Mouse (Mus musculus) erythroblast, embryonic 14.5 days (primary cell): ENCODE results near the gene Tcf23.

ENCODE experiments used
- GATA1 ChIP-seq: IDR thresholded peaks from 2 replicates; pipeline ENCODE4 v1.6.1; 2012; ENCODE audit warnings: low read length, inconsistent platforms, mixed read lengths
- TAL1 ChIP-seq: IDR thresholded peaks from 3 replicates; pipeline ENCODE4 v1.6.1; 2012; ENCODE audit warnings: low read length, inconsistent platforms, mixed read lengths

DNA sequence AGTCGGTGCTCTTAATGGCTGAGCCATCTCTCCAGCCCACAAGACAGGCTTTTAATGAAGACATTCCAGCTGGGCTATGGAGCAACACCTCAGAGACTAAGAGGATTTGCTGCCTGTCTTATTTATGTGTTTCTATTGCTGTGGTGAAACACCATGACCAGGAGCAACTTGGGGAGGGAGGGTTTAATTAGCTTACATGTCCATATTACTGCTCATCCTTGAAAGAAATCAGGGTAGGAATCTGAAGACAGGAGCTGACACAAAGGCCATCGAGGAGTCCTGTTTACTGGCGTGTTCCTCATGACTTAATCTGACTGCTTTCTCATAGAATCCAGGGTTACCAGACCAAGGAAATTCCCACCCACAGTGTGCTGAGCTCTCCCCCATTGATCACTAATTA lies 4.5 kb upstream of the Tcf23 start:
- no peak for TF ChIP-seq GATA1
- TF ChIP-seq TAL1: no peak
